Mouse (Mus musculus) gastrocnemius, adult 18-20 months (tissue): ENCODE measurements around the gene CN725425. TPM values are rescaled to one million over a fixed set of nuclear protein-coding genes. Genes with fewer than 3 reads are reported as not detected.

Source experiments
- total RNA-seq, 2 experiments: library from RNA; stranded (reverse); gene quantifications; 2 replicates each; pipeline ENCODE4 v1.2.3; 2021

CN725425 gene
- total RNA-seq, 2 experiments from 2014 or later: not detected

Other genes with a start within 250 kb of the CN725425 start
- gene Kif21a, start 149.5 kb upstream of the CN725425 start, total RNA-seq: 10 to 100 TPM; 17.7 to 24.7 TPM
- gene Abcd2, start 7.7 kb upstream of the CN725425 start, total RNA-seq: 10 to 100 TPM; 19.5 to 19.6 TPM